Mouse (Mus musculus): Measurements from ENCODE around the gene Ptprd. TPM values are rescaled to one million over a fixed set of nuclear protein-coding genes. Genes with fewer than 3 reads are reported as not detected.

Gene Ptprd
- total RNA-seq, 1 experiment from 2014 or later, result not detected

GRCm38 (mm10) chr4:77647451-77648137, 564.2 kb downstream of the Ptprd start:
- ATAC-seq (replicated peaks; ENCODE audit: insufficient number of reproducible peaks, low FRiP score, low TSS enrichment, poor library complexity, severe bottlenecking), result no peak

DNA sequence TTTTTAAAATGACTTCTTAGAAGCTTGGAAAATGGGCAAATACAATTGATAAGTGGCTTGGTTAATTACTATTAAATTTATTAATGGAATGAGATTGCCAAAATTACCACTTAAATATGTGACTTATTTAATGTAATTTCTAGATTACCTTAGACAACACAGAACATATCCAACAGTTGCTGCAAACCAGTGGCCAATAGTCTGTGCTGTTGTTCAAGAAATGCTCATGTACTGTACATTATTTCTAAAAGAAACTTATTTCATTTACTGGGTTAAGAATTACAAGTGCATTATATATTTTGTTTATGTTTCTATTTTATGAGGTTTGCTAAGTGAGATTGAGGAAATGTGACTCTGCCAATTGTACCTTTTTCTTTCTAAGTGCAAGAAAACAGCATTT, 567.3 kb downstream of the Ptprd start:
- ATAC-seq (replicated peaks; ENCODE audit: insufficient number of reproducible peaks, low FRiP score, low TSS enrichment, poor library complexity, severe bottlenecking), result no peak

DNA sequence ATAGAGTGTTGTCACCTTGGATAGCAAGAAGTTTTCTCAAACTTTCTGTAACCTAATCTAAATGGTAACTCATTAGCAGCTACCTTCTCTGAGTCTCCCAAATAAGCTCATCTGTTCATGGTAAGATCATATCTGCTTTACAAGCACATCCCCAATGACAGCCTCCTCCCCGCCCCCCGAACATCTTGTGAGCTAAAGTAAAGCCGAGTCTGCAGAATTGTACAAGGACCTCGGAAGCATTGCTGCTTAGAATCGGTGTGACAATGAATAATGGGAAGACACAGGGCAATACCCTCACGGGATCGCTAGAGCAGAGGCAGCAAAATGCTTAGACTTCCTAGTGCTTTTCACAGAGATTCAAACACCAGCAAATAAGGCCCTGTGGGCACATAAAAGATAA, 571.7 kb downstream of the Ptprd start:
- no peak for ATAC-seq (replicated peaks; ENCODE audit: insufficient number of reproducible peaks, low FRiP score, low TSS enrichment, poor library complexity, severe bottlenecking)

DNA sequence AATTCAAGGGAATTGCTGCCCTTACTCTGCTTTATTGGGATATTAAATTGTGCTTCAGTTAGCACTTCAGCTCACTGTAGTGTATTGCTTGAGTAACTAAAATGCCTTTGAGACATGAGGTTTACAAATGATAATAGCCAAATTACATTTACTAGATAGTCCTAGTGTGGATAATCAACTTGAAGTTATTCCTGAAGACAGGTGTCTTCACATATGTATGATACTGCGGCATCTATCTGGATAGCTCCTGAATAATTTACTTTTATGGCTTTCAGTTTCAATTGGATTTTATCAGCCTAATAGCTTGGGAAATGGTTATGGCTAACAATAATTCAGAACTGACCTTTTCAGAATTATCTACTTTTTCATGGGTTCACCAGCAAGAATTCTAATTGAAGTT, 598.6 kb downstream of the Ptprd start:
- no peak for ATAC-seq (replicated peaks; ENCODE audit: insufficient number of reproducible peaks, low FRiP score, low TSS enrichment, poor library complexity, severe bottlenecking)

DNA sequence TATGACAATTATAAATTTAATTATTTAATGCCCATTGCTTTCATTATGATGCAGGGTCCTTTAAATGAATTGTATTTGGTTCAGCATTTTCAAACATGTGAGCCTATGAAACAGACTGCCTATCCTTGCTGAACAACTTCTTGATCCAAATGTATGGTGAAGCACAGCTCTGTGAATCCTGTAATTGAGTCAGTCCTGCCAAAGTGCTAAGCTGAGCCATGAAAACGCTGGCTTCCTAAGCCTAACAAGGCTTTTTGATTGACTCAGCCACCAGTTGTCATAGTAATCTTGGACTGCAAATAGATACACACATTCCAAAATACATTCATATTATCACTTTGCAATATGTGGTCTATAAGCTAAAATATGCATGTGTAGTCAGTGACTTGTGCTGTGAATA, 625.1 kb downstream of the Ptprd start:
- ATAC-seq (replicated peaks; ENCODE audit: insufficient number of reproducible peaks, low FRiP score, low TSS enrichment, poor library complexity, severe bottlenecking), result no peak

DNA sequence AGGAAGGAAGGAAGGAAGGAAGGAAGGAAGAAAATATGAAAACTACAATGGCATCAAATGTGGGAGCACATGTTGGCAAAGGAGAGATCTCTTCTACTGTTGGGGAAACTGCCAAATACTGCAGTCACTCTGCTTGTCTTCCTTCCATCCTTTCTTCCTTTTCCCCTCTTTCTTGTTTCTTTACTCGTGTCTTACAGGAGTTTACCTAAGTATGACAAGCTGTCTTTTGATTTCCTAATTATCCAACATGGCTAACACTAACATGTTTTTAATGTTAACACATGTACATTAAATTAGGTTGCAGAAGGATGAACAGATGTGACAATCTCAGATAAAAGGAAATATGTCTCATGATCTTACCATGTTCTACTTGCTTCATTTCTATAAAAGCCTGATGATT, 625.5 kb downstream of the Ptprd start:
- no peak for ATAC-seq (replicated peaks; ENCODE audit: insufficient number of reproducible peaks, low FRiP score, low TSS enrichment, poor library complexity, severe bottlenecking)

DNA sequence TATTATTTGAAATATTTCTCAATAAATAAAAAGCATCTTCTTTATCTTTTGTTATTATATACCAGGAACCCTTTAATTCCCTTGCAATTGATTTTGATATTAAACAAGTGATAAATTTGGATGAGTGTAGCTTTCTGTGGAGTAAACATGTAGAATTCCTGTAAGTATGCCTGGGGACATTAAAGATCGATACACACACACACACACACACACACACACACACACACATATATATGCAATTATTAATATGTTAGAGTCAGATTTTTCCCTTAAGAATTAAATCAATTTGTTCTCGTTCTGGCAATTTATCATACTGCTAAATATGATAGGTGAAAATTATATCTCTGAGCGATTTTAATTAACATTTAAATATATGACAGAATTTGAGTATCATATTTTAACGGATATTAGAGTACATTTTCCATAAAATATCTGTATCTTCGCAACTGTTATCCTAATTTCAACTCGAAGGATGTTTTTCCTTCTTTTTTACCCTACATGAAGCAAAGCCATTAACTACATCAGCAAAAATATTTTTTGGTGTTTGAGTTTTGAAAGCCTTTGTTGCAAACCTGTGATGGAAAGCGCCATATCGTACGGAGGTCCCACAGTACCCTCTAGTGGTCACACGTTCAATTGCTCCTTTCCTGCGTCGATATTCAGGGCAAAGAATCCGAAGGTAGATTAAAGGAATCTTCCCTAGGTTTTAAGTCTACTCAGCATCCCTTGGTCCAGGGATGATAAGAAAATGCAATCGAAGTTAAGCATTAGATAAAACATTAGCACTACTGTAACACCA, 653.2 kb downstream of the Ptprd start:
- no peak for ATAC-seq (replicated peaks; ENCODE audit: insufficient number of reproducible peaks, low FRiP score, low TSS enrichment, poor library complexity, severe bottlenecking)

GRCm38 (mm10) chr4:77555841-77556240, 655.9 kb downstream of the Ptprd start:
- ATAC-seq (replicated peaks; ENCODE audit: insufficient number of reproducible peaks, low FRiP score, low TSS enrichment, poor library complexity, severe bottlenecking), result no peak

DNA sequence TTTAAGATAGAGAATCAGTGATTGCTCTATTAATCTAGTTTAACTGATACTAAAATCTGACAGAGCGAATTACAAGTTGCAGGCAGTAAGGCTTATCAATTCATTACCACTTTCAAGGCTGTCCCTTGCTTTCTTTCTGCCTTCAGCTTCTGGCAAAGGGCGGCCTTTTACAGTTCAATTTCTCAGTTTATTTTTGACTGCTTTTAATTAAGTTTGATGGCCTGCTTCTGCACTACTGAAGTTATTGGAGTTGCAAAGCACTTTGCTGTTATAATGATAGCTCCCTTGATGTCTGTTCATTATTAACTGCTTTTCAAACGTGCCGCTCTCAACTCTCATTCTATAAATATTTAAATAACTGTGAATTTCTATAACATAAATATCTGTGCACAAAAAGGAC, 673.9 kb downstream of the Ptprd start:
- no peak for ATAC-seq (replicated peaks; ENCODE audit: insufficient number of reproducible peaks, low FRiP score, low TSS enrichment, poor library complexity, severe bottlenecking)

GRCm38 (mm10) chr4:77537336-77537735, 674.4 kb downstream of the Ptprd start:
- no peak for ATAC-seq (replicated peaks; ENCODE audit: insufficient number of reproducible peaks, low FRiP score, low TSS enrichment, poor library complexity, severe bottlenecking)

- no peak for ATAC-seq (replicated peaks; ENCODE audit: insufficient number of reproducible peaks, low FRiP score, low TSS enrichment, poor library complexity, severe bottlenecking)
Observed at GRCm38 (mm10) chr4:77535601-77536000, 676.2 kb downstream of the Ptprd start.

- ATAC-seq (replicated peaks; ENCODE audit: insufficient number of reproducible peaks, low FRiP score, low TSS enrichment, poor library complexity, severe bottlenecking), result no peak
Observed at GRCm38 (mm10) chr4:77534553-77534952, 677.2 kb downstream of the Ptprd start.

DNA sequence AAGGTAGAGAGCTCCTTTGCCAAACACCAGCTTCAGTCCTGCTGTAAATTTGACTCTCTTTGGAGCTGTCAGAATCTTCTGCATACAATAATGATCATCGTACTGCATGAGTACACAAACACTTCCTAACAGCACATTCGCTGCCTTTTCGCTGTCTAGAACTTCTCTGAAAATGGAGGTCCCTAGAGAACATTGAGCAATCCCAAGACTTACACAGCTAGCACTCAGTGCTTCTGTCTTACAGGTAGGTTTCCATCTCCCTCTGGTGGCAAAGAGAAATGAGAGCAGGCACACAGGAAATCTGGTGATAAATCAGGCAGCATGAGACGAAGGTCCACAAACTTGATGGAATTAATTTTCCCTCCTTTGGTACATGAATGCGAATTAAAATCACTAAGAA, 692.6 kb downstream of the Ptprd start:
- ATAC-seq (replicated peaks; ENCODE audit: insufficient number of reproducible peaks, low FRiP score, low TSS enrichment, poor library complexity, severe bottlenecking), result no peak

- no peak for ATAC-seq (replicated peaks; ENCODE audit: insufficient number of reproducible peaks, low FRiP score, low TSS enrichment, poor library complexity, severe bottlenecking)
Observed at GRCm38 (mm10) chr4:77513914-77514628, 697.7 kb downstream of the Ptprd start.

- no peak for ATAC-seq (replicated peaks; ENCODE audit: insufficient number of reproducible peaks, low FRiP score, low TSS enrichment, poor library complexity, severe bottlenecking)
Observed at GRCm38 (mm10) chr4:77513041-77513440, 698.7 kb downstream of the Ptprd start.

- no peak for ATAC-seq (replicated peaks; ENCODE audit: insufficient number of reproducible peaks, low FRiP score, low TSS enrichment, poor library complexity, severe bottlenecking)
Observed at GRCm38 (mm10) chr4:77454049-77454448, 757.7 kb downstream of the Ptprd start.

DNA sequence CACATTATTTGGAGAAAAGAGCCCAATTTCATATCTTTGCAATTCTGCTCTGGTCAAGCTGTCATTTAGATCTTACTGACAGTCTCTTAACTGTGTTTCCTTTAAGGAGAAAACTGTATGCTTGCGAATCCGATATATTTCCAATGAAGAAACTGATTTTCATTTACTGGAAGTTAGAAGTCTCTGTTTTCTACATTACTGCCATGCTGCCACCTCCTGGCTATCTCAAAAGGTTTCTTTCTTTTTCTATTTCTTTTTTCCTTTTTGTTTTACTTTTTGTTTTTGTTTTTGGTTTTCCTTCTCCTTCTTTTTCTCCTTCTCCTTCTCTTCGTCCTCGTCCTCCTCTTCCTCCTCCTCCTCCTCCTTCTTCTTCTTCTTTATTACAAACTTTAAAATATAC, 812.6 kb downstream of the Ptprd start:
- no peak for ATAC-seq (replicated peaks; ENCODE audit: insufficient number of reproducible peaks, low FRiP score, low TSS enrichment, poor library complexity, severe bottlenecking)

DNA sequence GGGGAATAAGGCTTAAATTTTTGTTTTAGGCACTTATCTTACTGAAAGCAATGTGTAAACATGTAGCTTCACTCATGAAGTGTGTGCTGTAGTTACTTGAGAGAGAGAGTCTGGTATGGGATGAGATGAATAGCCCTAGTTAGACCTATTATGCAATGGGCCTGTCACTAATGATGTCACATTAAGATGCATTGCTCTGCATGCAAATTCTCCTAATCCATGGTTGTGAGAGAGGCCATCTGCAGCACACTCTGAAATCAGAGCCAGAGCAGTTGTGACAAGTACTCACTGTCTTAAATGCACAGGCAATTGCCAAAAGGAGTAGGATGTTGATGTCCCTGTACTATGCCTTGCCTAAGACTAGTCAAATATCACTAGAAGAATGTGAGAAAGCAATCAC, 850.0 kb downstream of the Ptprd start:
- ATAC-seq (replicated peaks; ENCODE audit: insufficient number of reproducible peaks, low FRiP score, low TSS enrichment, poor library complexity, severe bottlenecking), result no peak

DNA sequence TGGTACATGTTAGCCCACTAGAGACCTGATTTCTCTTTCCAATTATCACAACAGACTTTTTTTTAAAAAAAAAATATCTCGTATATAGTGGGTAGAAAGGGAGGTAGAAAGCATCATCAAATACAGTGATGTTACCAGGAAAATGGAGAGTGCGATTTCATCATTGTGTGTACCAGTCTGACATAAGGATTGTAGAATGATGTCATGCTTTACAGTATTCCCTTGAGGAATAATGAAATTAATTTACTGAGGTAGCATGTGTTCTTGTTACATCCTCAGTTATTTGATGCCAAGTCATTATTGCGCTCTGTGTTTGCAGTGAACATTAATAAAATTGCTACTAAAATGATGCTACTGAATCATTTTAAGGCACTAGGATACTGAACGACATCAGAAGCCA, 884.6 kb downstream of the Ptprd start:
- no peak for ATAC-seq (replicated peaks; ENCODE audit: insufficient number of reproducible peaks, low FRiP score, low TSS enrichment, poor library complexity, severe bottlenecking)
